Mouse (Mus musculus): ENCODE data around the gene Hspa12b.
A peak's percentile ranks its signal among the peaks of the same experiment; 100 is the strongest.
"Not testable (repeated sequence)": the region's sequence is repeated elsewhere in the genome, so short reads cannot be mapped to it uniquely, and the experiment has no call there.

The Hspa12b gene

GRCm38 (mm10) chr2:131127161-131127730 is at the start of gene Hspa12b:
Hspa12b (plus strand) TSS chr2:131127280.
- DNase-seq (ENCODE audit: low spot score): no peak

GRCm38 (mm10) chr2:131080507-131080906 is 46.6 kb upstream of the Hspa12b start:
- DNase-seq (ENCODE audit: low spot score): no peak

- no peak for DNase-seq (ENCODE audit: low spot score)
These were observed 42.9 kb upstream of the Hspa12b start for GRCm38 (mm10) chr2:131084206-131084605.

GRCm38 (mm10) chr2:131086667-131087390 is 40.3 kb upstream of the Hspa12b start, which contains the start of gene Siglec1:
Siglec1 (minus strand) TSS chr2:131086765.
- DNase-seq (ENCODE audit: low spot score): no peak

GRCm38 (mm10) chr2:131088581-131088980 is 38.5 kb upstream of the Hspa12b start:
- DNase-seq (ENCODE audit: low spot score): no peak

- DNase-seq (ENCODE audit: low spot score): no peak
These were observed 37.4 kb upstream of the Hspa12b start for GRCm38 (mm10) chr2:131089634-131090033.

GRCm38 (mm10) chr2:131090852-131091251 is 36.2 kb upstream of the Hspa12b start:
- DNase-seq (ENCODE audit: low spot score): no peak

- DNase-seq (ENCODE audit: low spot score): no peak
These were observed 33.5 kb upstream of the Hspa12b start for GRCm38 (mm10) chr2:131093577-131093976.

GRCm38 (mm10) chr2:131094823-131095222 is 32.3 kb upstream of the Hspa12b start:
- DNase-seq (ENCODE audit: low spot score): peak; percentile 30

- peak; percentile 20 for DNase-seq (ENCODE audit: low spot score)
These were observed 30.8 kb upstream of the Hspa12b start for GRCm38 (mm10) chr2:131096101-131096795.

GRCm38 (mm10) chr2:131097087-131097486 is 30.0 kb upstream of the Hspa12b start:
- no peak for DNase-seq (ENCODE audit: low spot score)

- DNase-seq (ENCODE audit: low spot score): no peak
These were observed 25.6 kb upstream of the Hspa12b start for GRCm38 (mm10) chr2:131101530-131101929.

GRCm38 (mm10) chr2:131104021-131104420 is 23.1 kb upstream of the Hspa12b start:
- no peak for DNase-seq (ENCODE audit: low spot score)

GRCm38 (mm10) chr2:131105061-131105460 is 22.0 kb upstream of the Hspa12b start:
- DNase-seq (ENCODE audit: low spot score): not testable (repeated sequence)

- no peak for DNase-seq (ENCODE audit: low spot score)
These were observed 21.1 kb upstream of the Hspa12b start for GRCm38 (mm10) chr2:131105989-131106388.

- DNase-seq (ENCODE audit: low spot score): no peak
These were observed 8.0 kb upstream of the Hspa12b start for GRCm38 (mm10) chr2:131118968-131119574.

GRCm38 (mm10) chr2:131124166-131124565 is 2.9 kb upstream of the Hspa12b start:
- DNase-seq (ENCODE audit: low spot score): no peak

- DNase-seq (ENCODE audit: low spot score): no peak
These were observed 1.7 kb upstream of the Hspa12b start for GRCm38 (mm10) chr2:131125157-131125963.

GRCm38 (mm10) chr2:131125964-131126815 is 890 bp upstream of the Hspa12b start:
- DNase-seq (ENCODE audit: low spot score): no peak

GRCm38 (mm10) chr2:131128211-131128610 is 1.1 kb downstream of the Hspa12b start:
- DNase-seq (ENCODE audit: low spot score): no peak

Data from ovary, adult 18-20 months (tissue).